Mouse (Mus musculus) brain, adult 10 weeks (tissue): ENCODE results near the gene Dpt. TPM values are rescaled to one million over a fixed set of nuclear protein-coding genes. Genes with fewer than 3 reads are reported as not detected.

Experiments
- polyA plus RNA-seq: library from polyadenylated mRNA; stranded (reverse); fragments of 350-450 nt; fragmentation: Illumina TruSeq; extraction: RNeasy Lipid Tissue Mini Kit (QIAGEN cat#74804); gene quantifications from one replicate; pipeline ENCODE4 v1.2.3, GENCODE M21; 2015; ENCODE audit warnings: low read depth, low replicate concordance

Dpt gene
- 0.34 TPM for polyA plus RNA-seq

DNA sequence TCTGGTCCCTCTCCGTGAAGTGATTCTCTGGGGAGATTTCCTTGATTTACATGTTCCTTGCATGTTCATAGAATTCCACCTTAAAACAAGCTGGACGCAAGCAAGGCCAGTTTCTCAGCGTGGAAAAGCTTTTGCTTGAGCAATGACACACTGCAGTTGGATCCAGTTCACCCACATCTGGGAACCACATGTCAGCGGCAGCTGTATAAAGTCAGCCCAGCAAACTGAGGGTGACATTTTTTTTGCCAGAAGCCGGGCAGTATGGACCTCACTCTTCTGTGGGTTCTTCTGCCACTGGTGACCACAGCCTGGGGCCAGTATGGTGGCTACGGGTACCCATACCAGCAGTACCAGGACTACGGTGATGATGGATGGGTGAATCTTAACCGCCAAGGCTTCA lies at the start of gene Dpt:
Gene Dpt, plus strand, starts transcription at position 174 of the 400 bp plus-strand sequence.

Other genes starting within 250 kb of the Dpt start
- not detected for gene Xcl1, start 138.9 kb downstream of the Dpt start, polyA plus RNA-seq